Mouse (Mus musculus): ENCODE measurements around the gene Ttc39b. TPM values are rescaled to one million over a fixed set of nuclear protein-coding genes. Genes with fewer than 3 reads are reported as not detected.

Ttc39b gene
- polyA plus RNA-seq, 1 experiment, result 2.5 TPM

- TF ChIP-seq POLR2A (IDR thresholded peaks at IDR 0.05; ENCODE audit: low read depth, low read length) (no peak), CTCF (conservative IDR thresholded peaks at IDR 0.05; ENCODE audit: insufficient read depth, insufficient read length, low read depth, low read length) (no peak)
Observed at GRCm38 (mm10) chr4:83310990-83311389, 13.1 kb downstream of the Ttc39b start.

GRCm38 (mm10) chr4:83308914-83309313 lies 15.1 kb downstream of the Ttc39b start:
- Histone ChIP-seq H3K4me1 (ENCODE audit: control insufficient read depth, insufficient read depth, low read length) (peaks cover 18% of the 10 kb centered on the region), H3K36me3 (ENCODE audit: control insufficient read depth, insufficient read depth, low read length) (no peaks in the 10 kb centered on the region), H3K27me3 (replicated peaks; ENCODE audit: control insufficient read depth, insufficient read depth, low read length) (no peaks in the 10 kb centered on the region), H3K4me3 (ENCODE audit: insufficient read depth, low read depth, low read length) (no peak overlapping the region), H3K27ac (ENCODE audit: insufficient read depth, low read depth, low read length) (peak overlapping the region; percentile 9)
- no peak for TF ChIP-seq POLR2A (IDR thresholded peaks at IDR 0.05; ENCODE audit: low read depth, low read length)
- TF ChIP-seq CTCF (conservative IDR thresholded peaks at IDR 0.05; ENCODE audit: insufficient read depth, insufficient read length, low read depth, low read length), result no peak
- 66% methylated on average over 3 of the region's 3 CpGs for WGBS
- DNase-seq, result peak; percentile 53

More at GRCm38 (mm10) chr4:83310990-83311389, 13.1 kb downstream of the Ttc39b start:
- H3K4me3 ChIP-seq (ENCODE audit: insufficient read depth, low read depth, low read length), result no peak overlapping the region
- peak overlapping the region; percentile 54; the same call in 1 of the 2 replicates for H3K27ac ChIP-seq (ENCODE audit: insufficient read depth, low read depth, low read length)
- no peaks in the 10 kb centered on the region for H3K36me3 ChIP-seq (ENCODE audit: control insufficient read depth, insufficient read depth, low read length)
- H3K4me1 ChIP-seq (ENCODE audit: control insufficient read depth, insufficient read depth, low read length), result peaks cover 24% of the 10 kb centered on the region
- 36% methylated on average over 10 of the region's 10 CpGs for WGBS
- no peaks in the 10 kb centered on the region for H3K27me3 ChIP-seq (replicated peaks; ENCODE audit: control insufficient read depth, insufficient read depth, low read length)
- peak; percentile 54 for DNase-seq

GRCm38 (mm10) chr4:83307686-83308469 lies 16.2 kb downstream of the Ttc39b start:
- TF ChIP-seq CTCF (conservative IDR thresholded peaks at IDR 0.05; ENCODE audit: insufficient read depth, insufficient read length, low read depth, low read length), result no peak
- TF ChIP-seq POLR2A (IDR thresholded peaks at IDR 0.05; ENCODE audit: low read depth, low read length), result no peak
- Histone ChIP-seq H3K36me3 (ENCODE audit: control insufficient read depth, insufficient read depth, low read length) (no peaks in the 10 kb centered on the region), H3K27me3 (replicated peaks; ENCODE audit: control insufficient read depth, insufficient read depth, low read length) (no peaks in the 10 kb centered on the region), H3K4me3 (ENCODE audit: insufficient read depth, low read depth, low read length) (no peak overlapping the region), H3K4me1 (ENCODE audit: control insufficient read depth, insufficient read depth, low read length) (peaks cover 21% of the 10 kb centered on the region), H3K27ac (ENCODE audit: insufficient read depth, low read depth, low read length) (peak overlapping the region; percentile 53)
- peak; percentile 74 for DNase-seq
- WGBS, result 50% methylated on average over 12 of the region's 12 CpGs

- TF ChIP-seq POLR2A (IDR thresholded peaks at IDR 0.05; ENCODE audit: low read depth, low read length), result no peak
- 81% methylated on average over 7 of the region's 7 CpGs for WGBS
Observed at GRCm38 (mm10) chr4:83306879-83307278, 17.2 kb downstream of the Ttc39b start.

GRCm38 (mm10) chr4:83305099-83305498 lies 19.0 kb downstream of the Ttc39b start:
- no peak overlapping the region for H3K4me3 ChIP-seq (ENCODE audit: insufficient read depth, low read depth, low read length)
- 87% methylated on average over 2 of the region's 2 CpGs for WGBS
- H3K27me3 ChIP-seq (replicated peaks; ENCODE audit: control insufficient read depth, insufficient read depth, low read length), result no peaks in the 10 kb centered on the region
- H3K27ac ChIP-seq (ENCODE audit: insufficient read depth, low read depth, low read length), result no peak overlapping the region
- H3K36me3 ChIP-seq (ENCODE audit: control insufficient read depth, insufficient read depth, low read length), result no peaks in the 10 kb centered on the region
- TF ChIP-seq POLR2A (IDR thresholded peaks at IDR 0.05; ENCODE audit: low read depth, low read length) (no peak), CTCF (conservative IDR thresholded peaks at IDR 0.05; ENCODE audit: insufficient read depth, insufficient read length, low read depth, low read length) (no peak)
- no peak for DNase-seq
- peaks cover 21% of the 10 kb centered on the region for H3K4me1 ChIP-seq (ENCODE audit: control insufficient read depth, insufficient read depth, low read length)

More at GRCm38 (mm10) chr4:83306879-83307278, 17.2 kb downstream of the Ttc39b start:
- Histone ChIP-seq H3K4me1 (ENCODE audit: control insufficient read depth, insufficient read depth, low read length) (peaks cover 26% of the 10 kb centered on the region), H3K4me3 (ENCODE audit: insufficient read depth, low read depth, low read length) (no peak overlapping the region), H3K27me3 (replicated peaks; ENCODE audit: control insufficient read depth, insufficient read depth, low read length) (no peaks in the 10 kb centered on the region), H3K27ac (ENCODE audit: insufficient read depth, low read depth, low read length) (no peak overlapping the region), H3K36me3 (ENCODE audit: control insufficient read depth, insufficient read depth, low read length) (no peaks in the 10 kb centered on the region)
- DNase-seq, result no peak

- TF ChIP-seq POLR2A (IDR thresholded peaks at IDR 0.05; ENCODE audit: low read depth, low read length), result no peak
- TF ChIP-seq CTCF (conservative IDR thresholded peaks at IDR 0.05; ENCODE audit: insufficient read depth, insufficient read length, low read depth, low read length), result peak; percentile 33
Observed at GRCm38 (mm10) chr4:83302887-83303827, 20.9 kb downstream of the Ttc39b start.

More at GRCm38 (mm10) chr4:83302887-83303827, 20.9 kb downstream of the Ttc39b start:
- H3K27ac ChIP-seq (ENCODE audit: insufficient read depth, low read depth, low read length), result no peak overlapping the region
- no peaks in the 10 kb centered on the region for H3K27me3 ChIP-seq (replicated peaks; ENCODE audit: control insufficient read depth, insufficient read depth, low read length)
- H3K4me3 ChIP-seq (ENCODE audit: insufficient read depth, low read depth, low read length), result no peak overlapping the region
- peak; percentile 90 for DNase-seq
- peaks cover 15% of the 10 kb centered on the region; the same call in 1 of the 2 replicates for H3K4me1 ChIP-seq (ENCODE audit: control insufficient read depth, insufficient read depth, low read length)
- no peaks in the 10 kb centered on the region for H3K36me3 ChIP-seq (ENCODE audit: control insufficient read depth, insufficient read depth, low read length)
- 25% methylated on average over 13 of the region's 13 CpGs for WGBS
